Mouse (Mus musculus) thymus, adult 2 months (tissue): Measurements from ENCODE around the gene Eci1.

Experiments
- CTCF ChIP-seq: fragments of 200-500 bp; IDR thresholded peaks from 2 replicates; pipeline ENCODE4 v1.5.1; 2012; ENCODE audit warnings: mild to moderate bottlenecking, control low read depth, low read length, moderate library complexity, borderline replicate concordance; ENCODE audit not compliant: control insufficient read depth, poor library complexity, insufficient read depth; ENCODE audit errors: extremely low read depth
- POLR2A ChIP-seq: fragments of 200-500 bp; IDR thresholded peaks from 2 replicates; pipeline ENCODE4 v1.6.1; 2012; ENCODE audit warnings: mild to moderate bottlenecking, low read length, control low read depth, moderate library complexity; ENCODE audit not compliant: control insufficient read depth, poor library complexity, insufficient read depth; ENCODE audit errors: extremely low read depth

GRCm38 (mm10) chr17:24383789-24384188, 42.7 kb upstream of the Eci1 start:
- TF ChIP-seq CTCF: no peak
- no peak for TF ChIP-seq POLR2A
